Mouse (Mus musculus): ENCODE results near the gene 4930516K23Rik.

Gene 4930516K23Rik

GRCm38 (mm10) chr7:104061345-104061744 lies at the start of gene 4930516K23Rik:
4930516K23Rik (minus strand) TSS chr7:104061445.
- no peak for DNase-seq

DNA sequence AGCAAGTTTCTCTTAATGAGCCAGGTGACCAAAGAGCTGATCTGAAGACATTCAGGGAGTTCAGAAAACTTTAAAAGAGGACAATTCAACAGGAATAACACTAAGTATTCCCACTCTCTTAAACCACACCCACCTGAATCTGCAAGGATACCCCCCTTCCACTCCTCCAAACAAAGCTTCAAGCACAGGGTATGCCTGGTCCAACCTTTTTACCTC lies 43.4 kb upstream of the 4930516K23Rik start, which contains the start of gene Olfr646:
Gene Olfr646, plus strand, starts transcription at position 117 of the 216 bp plus-strand sequence.
- no peak for DNase-seq

- DNase-seq, result no peak
Observed at GRCm38 (mm10) chr7:104103913-104104756, 42.9 kb upstream of the 4930516K23Rik start.

DNA sequence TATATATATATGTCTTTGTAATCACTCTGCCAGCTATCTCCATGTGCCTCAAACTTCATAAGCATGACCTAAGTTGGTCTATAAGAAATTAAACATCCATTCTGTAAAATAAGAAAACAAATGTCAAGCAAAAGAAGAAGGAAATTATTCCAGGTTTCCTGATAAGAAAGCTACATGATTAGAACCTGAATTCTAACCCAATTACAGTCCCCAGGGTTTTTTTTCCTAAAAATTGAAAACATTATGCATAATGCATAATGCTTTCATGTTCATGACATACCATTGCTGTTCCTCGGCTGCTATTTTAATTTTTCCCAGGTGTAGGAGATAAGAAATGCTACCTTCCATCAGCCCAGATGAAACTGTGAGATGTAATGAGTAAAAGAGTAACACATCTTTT lies 24.1 kb upstream of the 4930516K23Rik start, which contains the start of gene Olfr645:
Gene Olfr645, minus strand, starts transcription at position 101 of the 400 bp plus-strand sequence.
- no peak for DNase-seq

GRCm38 (mm10) chr7:104071769-104072168 lies 10.5 kb upstream of the 4930516K23Rik start, which contains the start of gene Olfr644:
Olfr644 (minus strand) TSS chr7:104071869.
- no peak for DNase-seq

- DNase-seq, result no peak
Observed at GRCm38 (mm10) chr7:104059215-104059614, 2.0 kb downstream of the 4930516K23Rik start.

DNA sequence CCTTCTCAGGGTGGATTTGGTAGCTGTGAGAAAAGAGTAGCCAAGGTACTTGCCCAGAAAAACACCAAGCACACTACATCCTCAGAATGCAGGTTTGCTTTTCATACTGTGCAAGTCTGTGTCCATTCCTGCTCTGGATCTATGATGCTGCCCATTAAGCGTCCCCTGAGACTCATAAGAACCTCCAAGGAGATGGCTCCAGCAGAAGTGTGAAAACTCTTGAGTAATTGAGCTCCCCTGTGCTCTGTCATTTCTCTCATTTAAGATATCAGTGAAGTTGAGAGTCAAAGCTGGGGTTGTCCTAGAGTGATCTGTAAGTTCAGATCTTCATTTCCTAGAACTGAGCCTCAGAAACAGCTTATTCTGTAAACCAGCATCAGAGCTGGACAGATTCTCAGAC lies 8.7 kb downstream of the 4930516K23Rik start, which contains the start of gene Olfr642:
Gene Olfr642, minus strand, starts transcription at position 101 of the 400 bp plus-strand sequence.
- DNase-seq, result no peak

DNA sequence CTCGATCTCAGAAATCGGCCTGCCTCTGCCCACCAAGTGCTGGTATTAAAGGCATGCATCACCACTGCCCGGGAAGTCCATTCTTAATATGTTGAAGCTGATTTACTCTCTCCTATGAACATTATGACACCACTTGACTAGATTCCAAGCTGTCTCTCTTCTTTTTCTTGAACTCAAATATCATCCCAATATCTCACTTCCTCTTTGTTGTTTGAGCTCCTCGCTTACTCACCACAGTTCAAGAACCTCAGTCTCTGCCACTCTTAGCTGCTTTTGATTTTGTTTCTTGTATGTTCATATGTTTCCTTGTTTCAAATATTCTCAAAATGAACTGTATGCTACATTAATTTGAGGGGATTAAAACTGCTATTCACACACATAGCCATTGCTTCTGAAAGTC lies 10.5 kb downstream of the 4930516K23Rik start:
- DNase-seq, result no peak

DNA sequence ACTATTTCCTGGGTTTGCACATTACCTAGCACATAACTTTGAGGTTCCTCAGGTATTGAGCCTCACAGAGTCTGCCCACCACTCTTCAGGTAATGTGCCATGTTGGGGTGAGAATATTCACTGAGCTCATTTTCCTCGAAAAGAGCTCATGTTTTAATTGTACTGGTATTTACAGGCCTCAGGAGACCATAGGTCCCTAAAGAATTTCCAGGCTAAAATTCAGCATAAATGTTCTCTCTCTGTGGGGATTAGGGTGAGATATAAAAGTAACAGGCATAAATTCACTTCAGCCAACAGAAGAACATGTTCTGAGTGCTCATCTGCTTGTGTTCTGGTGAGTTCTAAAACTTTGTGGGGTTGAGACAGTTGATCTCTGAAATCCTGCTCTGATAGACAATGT lies 26.1 kb downstream of the 4930516K23Rik start, which contains the start of gene Olfr641:
Gene Olfr641, plus strand, starts transcription at position 301 of the 400 bp plus-strand sequence.
- no peak for DNase-seq

DNA sequence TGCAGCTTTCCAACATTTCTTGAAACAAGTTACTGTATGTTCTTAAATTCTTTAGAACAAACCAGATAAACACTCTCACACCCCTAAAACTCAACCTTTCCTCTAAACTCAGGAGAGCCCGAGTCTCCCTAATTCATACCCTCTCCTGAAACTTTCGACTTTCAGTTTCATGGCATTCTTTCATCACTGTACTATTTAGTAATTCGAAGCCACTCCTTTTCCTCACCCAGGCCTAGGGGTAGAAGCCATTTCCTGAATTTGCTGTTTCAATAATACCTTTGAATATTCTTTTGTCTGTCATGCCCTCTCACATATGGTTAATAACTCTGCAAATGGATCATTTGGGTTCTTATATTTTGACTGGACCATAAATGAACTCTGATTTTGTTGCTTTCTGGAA lies 34.3 kb downstream of the 4930516K23Rik start:
- no peak for DNase-seq

DNA sequence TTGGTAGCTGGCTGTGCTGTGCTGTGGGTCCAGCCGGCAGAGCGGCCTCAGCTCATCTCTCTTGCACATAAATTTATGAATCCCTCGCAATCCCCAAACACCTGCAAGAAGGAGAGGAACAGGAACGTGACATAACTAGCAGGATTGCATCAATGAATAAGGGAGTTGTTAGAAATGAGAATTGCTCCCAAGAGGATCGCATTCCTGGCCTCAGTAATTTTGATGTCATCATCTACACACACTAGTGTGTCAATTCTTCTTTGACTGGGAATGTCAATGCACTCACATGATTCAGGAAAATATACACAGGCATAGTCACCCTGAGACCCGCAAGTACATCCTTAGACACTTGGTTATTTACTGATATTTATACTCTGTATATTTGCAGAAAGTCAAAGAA lies 35.8 kb downstream of the 4930516K23Rik start, which contains the start of gene Olfr640:
Gene Olfr640, minus strand, starts transcription at position 101 of the 400 bp plus-strand sequence.
- no peak for DNase-seq

GRCm38 (mm10) chr7:104021651-104022050 lies 39.6 kb downstream of the 4930516K23Rik start:
- DNase-seq, result no peak

- no peak for DNase-seq
Observed at GRCm38 (mm10) chr7:104018953-104019352, 42.3 kb downstream of the 4930516K23Rik start.

GRCm38 (mm10) chr7:104017203-104017602 lies 44.0 kb downstream of the 4930516K23Rik start, which contains the start of gene Olfr639:
Olfr639 (minus strand) TSS chr7:104017303.
- no peak for DNase-seq
